Mouse (Mus musculus) megakaryocyte, adult 5-6 weeks (primary cell): Measurements from ENCODE around the gene Il11ra1. TPM values are rescaled to one million over a fixed set of nuclear protein-coding genes. Genes with fewer than 3 reads are reported as not detected.
A peak's percentile ranks its signal among the peaks of the same experiment; 100 is the strongest.
"Not testable (repeated sequence)": the region's sequence is repeated elsewhere in the genome, so short reads cannot be mapped to it uniquely, and the experiment has no call there.

Source experiments
- ATAC-seq: 2 replicates; pipeline ENCODE4 v1.8.0; 2016; ENCODE audit warnings: mild to moderate bottlenecking, inconsistent platforms; ENCODE audit not compliant: poor library complexity, severe bottlenecking
- total RNA-seq, 2 experiments: library from RNA; stranded (forward) in 1 of 2; stranded (reverse) in 1 of 2; fragments of 153-499, 151-499 nt in 1 of 2; fragments of 221-1000, 200-1000 nt in 1 of 2; gene quantifications; 2 replicates each; pipeline versions ENCODE4 v1.2.3 to v1.2.4; 2015 to 2017

Gene Il11ra1
- total RNA-seq, 2 experiments from 2014 or later = 13.4 to 52.1 TPM

- ATAC-seq = peak; percentile 71
Measured at GRCm38 (mm10) chr4:41740380-41741157, 40.8 kb downstream of the Il11ra1 start.

DNA sequence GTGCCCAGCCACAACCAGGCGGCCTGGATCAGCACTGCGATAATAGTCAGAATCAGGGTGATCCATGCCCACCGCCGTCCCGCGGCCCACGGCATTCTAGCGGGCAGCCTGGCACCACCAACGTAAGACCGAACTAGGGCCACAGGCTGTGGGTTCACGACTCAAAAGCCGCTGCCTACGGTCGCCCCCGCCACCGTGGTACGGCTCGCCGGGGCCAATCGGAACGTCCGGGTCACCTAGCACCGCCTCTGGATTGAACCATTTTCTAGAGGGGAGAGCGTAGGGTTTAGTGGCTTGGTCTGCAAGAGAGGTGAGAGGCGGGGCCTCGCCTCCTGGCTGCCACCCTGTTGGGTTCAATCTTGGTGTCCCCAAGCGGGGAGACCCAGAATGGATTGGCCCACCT, 41.4 kb downstream of the Il11ra1 start:
- ATAC-seq = peak; percentile 86

GRCm38 (mm10) chr4:41744131-41744530, 44.3 kb downstream of the Il11ra1 start:
- ATAC-seq = no peak

DNA sequence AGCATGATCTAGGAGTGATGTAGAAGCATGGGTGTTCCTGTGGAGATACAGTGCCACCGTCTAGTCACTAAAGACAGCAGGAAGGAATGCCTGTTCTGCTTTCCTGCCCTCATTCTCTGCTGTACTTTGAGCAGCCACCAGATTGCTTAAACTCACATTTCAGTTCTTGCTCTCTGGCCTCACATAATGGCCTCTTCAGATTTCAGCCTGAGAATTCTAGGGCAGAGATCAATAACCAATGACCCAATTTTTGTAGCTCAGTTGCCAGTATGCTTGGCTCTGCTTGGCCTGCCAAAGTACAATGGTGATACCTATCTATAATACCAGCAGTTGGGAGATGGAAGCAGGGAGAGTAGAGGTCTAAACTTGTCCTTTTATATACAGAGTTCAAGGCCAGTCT, 45.2 kb downstream of the Il11ra1 start:
- ATAC-seq = no peak

DNA sequence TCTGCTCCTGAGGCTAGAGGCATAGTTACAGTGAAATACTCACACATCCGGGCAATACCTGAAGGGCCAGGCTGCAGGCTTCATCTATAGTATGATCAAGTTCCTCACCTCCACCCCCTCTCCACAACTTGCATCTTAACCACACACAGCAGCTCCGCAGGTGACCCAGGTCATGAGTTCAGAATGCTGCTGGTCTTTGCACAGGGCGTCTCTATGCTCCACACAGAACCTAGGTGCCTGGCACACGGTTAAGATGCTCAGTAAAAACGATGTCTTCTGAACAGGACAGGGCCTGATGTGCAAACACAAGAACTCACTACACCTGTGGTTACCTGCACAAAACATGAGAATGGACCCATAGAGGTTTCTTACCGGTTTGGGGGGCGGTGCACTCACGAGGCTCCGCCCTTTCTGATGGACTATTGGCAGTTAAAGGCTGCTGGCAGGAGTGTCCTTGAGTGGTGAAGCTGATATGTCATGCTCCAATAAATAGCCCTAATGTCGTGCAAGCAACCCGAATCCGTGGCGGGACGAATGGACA, 55.1 kb downstream of the Il11ra1 start, which contains the start of gene Galt:
Galt (plus strand) TSS at position 432 of the 541 bp plus-strand sequence.
- peak; percentile 50 for ATAC-seq

DNA sequence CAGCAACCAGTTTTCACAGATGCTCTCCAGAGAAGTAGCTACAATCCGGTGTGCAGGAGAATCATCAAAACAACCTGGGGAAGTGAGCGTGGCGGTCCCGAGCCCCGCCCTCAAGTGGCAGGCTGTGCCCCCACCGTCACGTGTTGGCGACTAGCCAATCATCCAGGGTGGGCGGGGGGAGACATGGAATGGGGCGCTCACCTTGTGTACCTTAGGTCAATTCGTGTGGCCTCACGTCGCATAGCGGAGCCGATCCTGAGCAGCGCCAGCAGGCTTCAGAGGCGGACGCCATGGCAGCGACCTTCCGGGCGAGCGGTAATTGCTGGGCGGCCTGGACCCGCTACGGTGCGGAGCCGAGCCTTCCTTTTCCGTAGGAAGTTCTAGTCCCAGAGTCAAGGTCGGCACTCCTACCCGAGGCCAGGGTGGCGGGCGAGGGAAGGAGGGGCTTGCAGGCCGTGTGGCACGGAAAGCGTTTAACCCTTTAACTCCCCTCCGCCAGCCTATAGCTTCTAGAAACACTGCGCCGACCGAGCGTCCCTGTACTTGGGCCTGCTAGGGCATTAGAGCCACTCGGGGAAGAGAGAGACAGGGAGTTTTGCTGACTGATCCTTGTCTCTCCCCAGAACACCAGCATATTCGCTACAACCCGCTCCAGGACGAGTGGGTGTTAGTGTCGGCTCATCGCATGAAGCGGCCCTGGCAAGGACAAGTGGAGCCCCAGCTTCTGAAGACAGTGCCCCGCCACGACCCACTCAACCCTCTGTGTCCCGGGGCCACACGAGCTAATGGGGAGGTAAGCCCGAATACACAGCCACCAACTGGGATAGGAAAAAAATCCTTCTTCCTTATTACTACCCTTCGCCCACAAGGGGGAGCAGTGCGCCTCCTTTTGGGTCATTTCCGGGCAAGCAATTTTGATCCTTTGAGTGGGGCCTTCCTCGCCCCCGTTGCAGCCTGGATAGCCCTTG, 55.8 kb downstream of the Il11ra1 start, which contains the start of gene Sigmar1:
Sigmar1 (minus strand) TSS at position 820 of the 968 bp plus-strand sequence.
- peak; percentile 82 for ATAC-seq

DNA sequence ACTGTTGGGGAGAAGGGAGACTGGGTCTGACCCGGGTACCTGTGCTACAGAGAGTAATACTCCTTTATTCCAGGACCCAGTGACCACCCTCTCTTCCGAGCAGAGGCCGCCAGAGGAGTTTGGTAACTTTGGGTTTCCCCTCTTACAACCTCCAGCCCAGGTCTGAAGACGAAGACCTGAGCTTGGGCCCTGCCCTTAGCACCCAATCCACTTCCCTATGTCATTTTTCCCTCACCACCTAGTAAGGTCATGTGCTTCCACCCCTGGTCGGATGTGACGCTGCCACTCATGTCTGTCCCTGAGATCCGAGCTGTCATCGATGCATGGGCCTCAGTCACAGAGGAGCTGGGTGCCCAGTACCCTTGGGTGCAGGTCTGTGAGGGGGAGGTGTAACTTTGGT, 56.7 kb downstream of the Il11ra1 start:
- ATAC-seq = no peak

- no peak for ATAC-seq
Measured at GRCm38 (mm10) chr4:41757321-41757720, 57.5 kb downstream of the Il11ra1 start.

GRCm38 (mm10) chr4:41758021-41758420, 58.2 kb downstream of the Il11ra1 start:
- ATAC-seq = no peak

GRCm38 (mm10) chr4:41758701-41759100, 58.9 kb downstream of the Il11ra1 start:
- ATAC-seq = no peak

DNA sequence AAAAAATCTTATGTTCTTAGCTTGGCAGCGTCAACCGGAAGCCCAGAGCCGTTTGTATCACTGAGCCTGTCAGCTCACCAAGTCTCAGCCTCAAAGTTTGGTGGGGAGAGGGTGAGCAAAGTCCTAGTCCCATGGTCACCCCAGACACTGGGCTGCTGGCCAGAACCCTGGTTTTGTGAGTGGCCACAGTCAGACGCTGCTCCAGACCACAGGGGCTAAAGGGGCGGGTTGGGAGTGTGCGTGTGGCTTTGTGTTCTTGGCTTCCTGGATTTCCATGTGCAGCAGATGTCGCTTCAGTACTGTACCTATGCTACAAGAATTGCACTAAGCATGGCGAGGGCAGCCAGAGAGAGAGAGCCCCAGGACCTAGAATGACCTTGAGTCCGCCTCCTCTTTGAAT, 59.4 kb downstream of the Il11ra1 start:
- ATAC-seq = no peak

- ATAC-seq = no peak
Measured at GRCm38 (mm10) chr4:41759656-41760287, 60.0 kb downstream of the Il11ra1 start.

DNA sequence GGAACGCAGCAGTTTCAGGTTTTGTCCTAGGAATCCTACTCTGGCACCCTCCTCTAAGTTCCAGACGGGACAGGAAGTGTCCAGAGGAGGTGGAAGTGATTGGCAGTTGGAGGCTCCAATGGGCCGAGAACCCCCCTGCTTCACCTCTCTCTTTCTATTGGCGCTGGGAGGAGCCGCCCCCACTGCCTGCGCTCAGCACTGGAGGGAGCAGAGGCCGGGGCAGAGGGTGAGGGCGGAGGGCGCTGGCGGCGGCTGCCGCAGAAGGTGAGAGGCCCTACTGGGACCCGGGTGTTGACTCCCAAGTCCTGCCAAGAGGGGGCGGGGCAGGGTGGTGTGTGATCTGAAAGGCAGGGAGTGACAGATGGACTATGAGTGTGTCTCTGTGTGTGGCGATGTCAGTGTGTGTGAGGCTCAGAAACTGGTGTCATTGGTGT, 60.5 kb downstream of the Il11ra1 start:
- peak; percentile 70 for ATAC-seq

DNA sequence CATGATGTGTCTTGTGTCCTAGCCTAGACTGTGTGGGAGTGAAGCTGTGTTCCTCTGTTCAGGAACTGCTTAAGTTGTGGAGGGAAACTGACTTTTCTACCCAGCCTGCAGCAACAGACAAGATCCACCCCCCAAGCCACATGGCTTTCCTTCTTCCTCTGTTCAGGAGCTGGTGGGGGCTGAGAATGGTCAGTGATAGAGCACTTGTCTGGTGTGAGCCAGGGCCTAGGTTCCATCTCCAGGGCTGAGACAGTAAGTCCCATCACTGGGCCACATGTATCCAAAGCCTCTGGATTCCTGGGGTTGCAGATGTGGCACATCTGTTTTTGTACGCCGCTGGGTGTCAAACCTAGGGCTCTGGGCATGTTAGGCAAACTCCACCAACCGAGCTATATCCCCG, 61.1 kb downstream of the Il11ra1 start:
- no peak for ATAC-seq

GRCm38 (mm10) chr4:41761680-41762079, 61.9 kb downstream of the Il11ra1 start:
- ATAC-seq = no peak

DNA sequence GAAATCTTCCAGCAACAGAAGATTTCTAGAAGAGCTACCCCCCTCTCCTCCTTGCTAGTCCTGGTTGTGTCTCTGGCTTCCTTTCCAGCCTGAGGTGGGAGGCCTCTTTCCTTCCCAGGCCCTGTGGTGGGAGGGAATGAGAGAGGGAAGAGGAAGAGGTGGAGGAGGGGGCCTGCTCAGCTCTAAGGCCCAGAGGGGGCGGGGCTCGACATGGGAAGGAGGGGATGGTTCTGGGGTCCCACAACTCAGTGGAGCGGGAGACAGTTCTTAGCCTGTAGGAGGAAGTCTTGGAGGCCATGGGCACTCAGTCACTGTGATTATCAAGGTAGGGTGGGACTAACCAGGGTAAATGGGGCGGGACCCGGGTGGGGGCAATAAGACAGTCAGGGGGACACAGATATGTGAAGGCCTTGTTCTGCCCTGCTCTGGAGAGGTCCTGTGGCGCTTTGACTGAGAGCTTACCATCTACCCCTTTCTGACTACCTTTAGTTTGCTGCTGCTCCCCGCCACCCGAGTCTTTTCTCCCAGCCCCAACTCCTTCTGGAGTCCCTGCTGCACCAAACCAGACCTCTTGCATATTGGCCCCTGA, 62.4 kb downstream of the Il11ra1 start:
- ATAC-seq = no peak

GRCm38 (mm10) chr4:41762688-41763114, 62.9 kb downstream of the Il11ra1 start:
- ATAC-seq = not testable (repeated sequence)

GRCm38 (mm10) chr4:41763176-41763575, 63.4 kb downstream of the Il11ra1 start:
- ATAC-seq = not testable (repeated sequence)

- not testable (repeated sequence) for ATAC-seq
Measured at GRCm38 (mm10) chr4:41767301-41767700, 67.5 kb downstream of the Il11ra1 start.

GRCm38 (mm10) chr4:41772946-41773345, 73.2 kb downstream of the Il11ra1 start:
- not testable (repeated sequence) for ATAC-seq
